Mouse (Mus musculus): ENCODE measurements around the gene Srcin1. TPM values are rescaled to one million over a fixed set of nuclear protein-coding genes. Genes with fewer than 3 reads are reported as not detected.

Srcin1 gene
- polyA plus RNA-seq, 1 experiment from 2014 or later, result 0.10 TPM

DNA sequence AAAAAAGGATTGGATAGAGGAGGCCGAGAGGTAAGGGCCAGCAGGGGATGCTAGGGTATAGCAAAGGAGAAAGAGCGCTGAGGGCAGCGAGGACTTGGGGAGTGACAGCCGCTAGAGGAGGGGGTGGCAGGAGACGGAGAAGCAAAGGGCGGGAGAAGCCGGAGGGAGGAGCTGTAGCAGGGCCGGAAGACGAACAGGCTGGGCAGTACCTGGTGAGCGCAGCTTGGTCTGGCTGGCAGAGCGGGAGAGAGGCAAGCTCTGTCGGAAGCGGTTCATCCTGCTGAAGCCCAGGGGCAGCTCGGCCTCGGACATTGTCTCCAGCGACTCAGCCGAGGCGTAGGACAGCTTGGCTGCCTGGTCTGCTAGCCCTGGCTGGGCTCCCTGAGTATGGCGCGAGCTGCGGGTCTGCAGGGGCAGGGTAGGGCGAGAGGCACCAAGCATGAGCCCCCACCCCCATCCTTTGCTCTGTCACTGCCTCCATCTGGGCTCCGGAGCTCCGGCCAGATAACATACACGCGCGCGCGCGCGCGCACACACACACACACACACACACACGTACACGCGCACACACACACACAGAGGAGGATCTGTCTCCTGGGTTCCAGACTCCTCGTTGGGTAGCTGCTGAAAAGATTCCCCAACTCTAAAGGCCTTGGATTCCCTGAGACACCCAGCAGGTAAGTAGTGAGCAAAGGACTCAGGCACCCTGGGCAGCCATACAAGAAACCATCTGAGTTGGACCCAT lies 39.0 kb downstream of the Srcin1 start:
- WGBS (ENCODE audit: insufficient replicate concordance), result under 1% methylated on average over 36 of the region's 36 CpGs
- no peaks in the 10 kb centered on the region for H3K36me3 ChIP-seq
- no peak overlapping the region for H3K27ac ChIP-seq
- peak overlapping the region; percentile 52 for H3K4me2 ChIP-seq
- no peak for ATAC-seq
- H3K4me3 ChIP-seq, result peak overlapping the region; percentile 26
- peaks cover 33% of the 10 kb centered on the region for H3K4me1 ChIP-seq
- H3K27me3 ChIP-seq (replicated peaks), result peaks cover 96% of the 10 kb centered on the region
- no peak overlapping the region for H3K9ac ChIP-seq
- no peaks in the 10 kb centered on the region for H3K9me3 ChIP-seq (replicated peaks)

GRCm38 (mm10) chr11:97536083-97536747 lies 39.8 kb downstream of the Srcin1 start:
- 12% methylated on average over 35 of the region's 35 CpGs for WGBS (ENCODE audit: insufficient replicate concordance)
- Histone ChIP-seq H3K4me1 (peaks cover 40% of the 10 kb centered on the region), H3K4me3 (peak overlapping the region; percentile 26; the same call in 1 of the 2 replicates), H3K27ac (no peak overlapping the region), H3K9ac (no peak overlapping the region), H3K4me2 (peak overlapping the region; percentile 52), H3K27me3 (replicated peaks) (peaks cover 98% of the 10 kb centered on the region), H3K36me3 (no peaks in the 10 kb centered on the region), H3K9me3 (replicated peaks) (no peaks in the 10 kb centered on the region)
- no peak for ATAC-seq

DNA sequence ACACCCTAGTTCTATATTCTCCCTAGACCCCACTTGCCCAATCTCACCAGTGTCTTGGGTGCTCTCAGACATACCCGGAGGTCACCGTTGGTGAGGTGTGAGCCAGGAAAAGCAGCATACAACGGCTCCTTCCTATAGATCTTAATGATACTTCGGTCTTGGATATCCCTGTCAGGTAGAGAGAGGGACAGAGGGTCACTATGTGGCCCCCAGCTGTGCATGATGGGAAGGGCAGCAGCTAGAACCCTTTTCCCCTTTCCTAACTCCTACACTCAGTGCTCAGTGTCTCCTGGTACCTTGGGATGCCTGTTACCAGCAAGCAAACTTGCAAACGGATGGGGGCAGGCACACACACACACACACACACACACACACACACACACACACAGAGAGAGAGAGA lies 40.3 kb downstream of the Srcin1 start:
- no peak for ATAC-seq
- no peak overlapping the region for H3K27ac ChIP-seq
- H3K27me3 ChIP-seq (replicated peaks), result peaks cover 98% of the 10 kb centered on the region
- WGBS (ENCODE audit: insufficient replicate concordance), result 38% methylated on average over 5 of the region's 5 CpGs
- H3K4me3 ChIP-seq, result no peak overlapping the region
- no peak overlapping the region for H3K9ac ChIP-seq
- no peak overlapping the region for H3K4me2 ChIP-seq
- peaks cover 40% of the 10 kb centered on the region for H3K4me1 ChIP-seq
- no peaks in the 10 kb centered on the region for H3K9me3 ChIP-seq (replicated peaks)
- H3K36me3 ChIP-seq, result no peaks in the 10 kb centered on the region

GRCm38 (mm10) chr11:97535308-97535630 lies 40.7 kb downstream of the Srcin1 start:
- Histone ChIP-seq H3K4me3 (no peak overlapping the region), H3K9ac (no peak overlapping the region), H3K36me3 (no peaks in the 10 kb centered on the region), H3K9me3 (replicated peaks) (no peaks in the 10 kb centered on the region), H3K27me3 (replicated peaks) (peaks cover 99% of the 10 kb centered on the region), H3K4me1 (peaks cover 40% of the 10 kb centered on the region), H3K27ac (no peak overlapping the region), H3K4me2 (peak overlapping the region; percentile 42; the same call in 1 of the 2 replicates)
- WGBS (ENCODE audit: insufficient replicate concordance), result 21% methylated on average over 5 of the region's 5 CpGs
- ATAC-seq, result no peak

- Histone ChIP-seq H3K4me1 (peaks cover 40% of the 10 kb centered on the region), H3K27ac (no peak overlapping the region), H3K36me3 (no peaks in the 10 kb centered on the region), H3K9ac (no peak overlapping the region), H3K9me3 (replicated peaks) (no peaks in the 10 kb centered on the region), H3K4me2 (peak overlapping the region; percentile 42), H3K4me3 (peak overlapping the region; percentile 30), H3K27me3 (replicated peaks) (peaks cover 99% of the 10 kb centered on the region)
- ATAC-seq, result no peak
- WGBS (ENCODE audit: insufficient replicate concordance), result 1% methylated on average over 95 of the region's 95 CpGs
These were observed 41.3 kb downstream of the Srcin1 start for GRCm38 (mm10) chr11:97534442-97535307.

DNA sequence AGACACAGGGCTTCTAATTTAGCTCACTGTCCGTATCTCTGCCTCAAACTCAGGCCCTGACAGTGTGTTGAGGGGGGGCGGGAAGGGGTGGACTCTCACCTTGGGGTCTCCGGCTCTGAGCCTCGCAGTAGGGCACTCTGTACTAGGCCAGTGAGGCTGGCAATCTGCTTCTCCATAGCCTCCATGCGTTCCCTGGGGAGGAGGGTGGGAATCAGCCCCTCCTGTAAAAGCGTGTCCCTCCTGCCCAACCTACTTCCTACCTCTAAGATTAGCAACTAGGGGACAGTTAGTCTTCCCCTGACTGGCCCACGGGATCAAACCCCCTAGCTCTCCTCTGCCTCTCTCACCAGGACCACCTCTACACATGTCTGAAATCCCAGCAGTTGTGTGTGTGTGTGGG lies 42.3 kb downstream of the Srcin1 start:
- Histone ChIP-seq H3K9me3 (replicated peaks) (no peaks in the 10 kb centered on the region), H3K27me3 (replicated peaks) (peaks cover 99% of the 10 kb centered on the region), H3K27ac (no peak overlapping the region), H3K4me2 (no peak overlapping the region), H3K4me3 (no peak overlapping the region), H3K4me1 (peaks cover 40% of the 10 kb centered on the region), H3K9ac (no peak overlapping the region), H3K36me3 (no peaks in the 10 kb centered on the region)
- no peak for ATAC-seq
- WGBS (ENCODE audit: insufficient replicate concordance), result 11% methylated on average over 7 of the region's 7 CpGs

DNA sequence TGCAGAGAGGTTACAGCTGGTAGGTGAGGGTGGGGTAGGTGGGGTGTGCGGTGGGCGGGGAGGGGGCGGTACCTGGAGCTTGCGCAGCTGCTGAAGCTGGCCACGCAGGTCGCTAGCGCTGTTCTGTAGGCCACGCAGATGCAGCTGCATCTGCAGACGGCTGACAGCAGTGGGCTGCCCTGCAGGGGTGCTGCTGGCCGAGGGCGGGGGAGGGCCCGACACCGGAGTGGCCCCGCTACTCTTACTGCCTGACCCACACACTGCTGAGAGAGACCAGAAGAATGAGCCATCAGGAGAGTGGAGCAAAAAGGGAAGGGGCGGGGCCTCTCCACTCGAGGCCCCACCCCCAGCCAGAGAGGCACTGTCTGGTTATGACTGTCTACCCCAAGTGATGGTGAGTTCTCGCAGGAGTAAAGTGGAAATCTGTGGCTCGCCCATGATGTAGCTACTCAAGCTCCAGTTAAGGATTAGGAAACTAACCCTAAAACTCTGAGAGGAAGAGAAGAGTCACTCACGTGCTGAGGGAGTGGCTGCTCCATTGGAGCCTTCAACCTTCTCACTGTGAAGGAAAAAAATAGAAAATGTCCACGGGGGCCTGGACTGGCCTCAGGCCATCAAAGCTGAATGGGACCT lies 42.9 kb downstream of the Srcin1 start:
- ATAC-seq, result peak; percentile 40
- Histone ChIP-seq H3K27ac (no peak overlapping the region), H3K4me2 (peak overlapping the region; percentile 88), H3K36me3 (no peaks in the 10 kb centered on the region), H3K4me3 (peak overlapping the region; percentile 33), H3K4me1 (peaks cover 40% of the 10 kb centered on the region), H3K9me3 (replicated peaks) (no peaks in the 10 kb centered on the region), H3K27me3 (replicated peaks) (peaks cover 99% of the 10 kb centered on the region), H3K9ac (no peak overlapping the region)
- WGBS (ENCODE audit: insufficient replicate concordance), result 3% methylated on average over 20 of the region's 20 CpGs

DNA sequence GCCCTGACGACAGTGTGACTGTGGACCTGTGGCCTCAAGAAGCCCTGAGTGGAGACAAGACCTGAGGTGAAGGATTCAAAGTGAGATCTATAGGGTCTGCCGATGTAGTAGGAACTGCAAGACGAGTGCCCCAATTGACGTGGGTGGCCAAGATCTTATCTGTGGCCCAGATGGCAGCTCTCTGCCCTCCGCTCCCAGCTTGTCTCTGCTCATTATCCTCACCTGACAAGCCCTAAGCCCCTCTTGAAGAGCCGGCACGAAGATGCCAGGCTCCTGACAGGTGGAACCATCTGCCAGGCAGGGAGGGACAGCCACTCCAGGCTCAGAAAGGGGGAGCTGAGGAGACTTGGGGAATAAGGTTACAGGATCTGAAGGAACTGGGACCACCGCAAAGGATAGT lies 43.6 kb downstream of the Srcin1 start:
- WGBS (ENCODE audit: insufficient replicate concordance), result 13% methylated on average over 8 of the region's 8 CpGs
- Histone ChIP-seq H3K27me3 (replicated peaks) (peaks cover 94% of the 10 kb centered on the region), H3K4me3 (peak overlapping the region; percentile 60), H3K4me2 (peak overlapping the region; percentile 88), H3K36me3 (no peaks in the 10 kb centered on the region), H3K9ac (no peak overlapping the region), H3K27ac (no peak overlapping the region), H3K4me1 (peaks cover 40% of the 10 kb centered on the region), H3K9me3 (replicated peaks) (no peaks in the 10 kb centered on the region)
- no peak for ATAC-seq

DNA sequence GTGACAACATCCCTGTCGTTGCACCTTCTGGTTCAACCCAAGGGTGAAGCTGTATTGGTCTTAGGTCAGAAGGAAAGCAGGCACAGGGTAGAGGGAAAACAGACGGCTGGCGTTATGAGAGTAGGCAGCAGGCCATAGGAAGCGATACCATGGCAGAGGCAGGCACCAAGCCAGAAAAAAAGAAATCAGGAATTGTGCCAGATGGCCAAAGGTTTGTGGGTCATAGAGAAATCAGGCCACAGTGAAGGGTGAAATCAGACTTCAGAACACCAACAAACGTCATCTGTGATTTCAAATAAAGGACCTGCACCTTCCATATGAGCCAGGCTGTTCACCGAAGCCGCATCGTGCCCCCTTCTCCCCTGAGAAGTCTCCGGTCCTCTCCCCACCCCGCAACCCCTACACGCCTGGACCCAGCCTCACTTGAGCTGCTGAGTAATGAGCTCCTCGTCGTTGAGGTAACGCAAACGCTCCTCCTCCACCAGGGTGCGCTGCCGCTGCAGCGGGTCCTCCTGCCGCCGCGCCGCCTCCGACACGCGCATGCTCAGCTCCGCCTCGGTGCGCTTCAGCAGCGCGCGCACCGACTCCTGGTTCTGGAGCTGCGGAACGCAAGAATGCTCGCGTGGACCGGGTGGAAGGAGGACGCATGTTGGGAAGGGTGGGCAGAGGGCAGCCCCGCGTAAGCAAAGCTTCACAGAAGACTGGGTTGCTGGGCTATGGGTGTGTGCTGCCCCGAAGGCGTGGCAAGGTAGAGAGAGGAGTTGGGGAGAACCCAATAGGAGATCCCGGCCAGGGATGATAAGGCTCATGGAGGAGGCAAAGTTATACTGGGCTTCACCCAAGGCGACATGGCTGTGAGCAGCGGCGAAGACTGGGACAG lies 44.4 kb downstream of the Srcin1 start:
- Histone ChIP-seq H3K9me3 (replicated peaks) (no peaks in the 10 kb centered on the region), H3K27me3 (replicated peaks) (peaks cover 90% of the 10 kb centered on the region), H3K27ac (no peak overlapping the region), H3K4me1 (peaks cover 34% of the 10 kb centered on the region), H3K4me2 (peak overlapping the region; percentile 88), H3K4me3 (peak overlapping the region; percentile 60), H3K9ac (0 out of 2 replicates have a peak overlapping the region, but pooled peaks have one; percentile 47), H3K36me3 (no peaks in the 10 kb centered on the region)
- peak; percentile 66 for ATAC-seq
- 7% methylated on average over 46 of the region's 46 CpGs for WGBS (ENCODE audit: insufficient replicate concordance)

DNA sequence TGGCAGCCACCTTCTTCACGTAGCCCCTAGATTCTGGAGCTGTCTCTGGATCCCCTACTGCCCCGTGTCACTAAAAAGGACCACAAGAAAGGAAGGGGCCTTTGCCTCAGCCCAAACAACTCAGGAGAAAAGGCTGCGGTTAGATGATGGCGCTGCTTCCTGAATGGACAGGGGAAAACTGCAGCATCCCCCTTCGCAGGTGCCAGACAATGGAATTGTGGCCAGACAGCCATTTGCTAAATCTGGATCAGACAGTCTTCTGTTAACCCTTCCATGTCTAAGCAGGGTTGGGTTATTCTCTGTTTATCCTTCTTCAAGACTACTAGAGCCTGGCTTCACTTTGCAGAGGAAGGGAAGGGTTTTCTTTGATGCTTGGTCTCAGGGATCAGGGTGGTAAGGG lies 45.0 kb downstream of the Srcin1 start:
- Histone ChIP-seq H3K4me1 (peaks cover 31% of the 10 kb centered on the region), H3K9ac (no peak overlapping the region), H3K9me3 (replicated peaks) (no peaks in the 10 kb centered on the region), H3K27me3 (replicated peaks) (peaks cover 90% of the 10 kb centered on the region), H3K4me3 (no peak overlapping the region), H3K36me3 (no peaks in the 10 kb centered on the region), H3K27ac (no peak overlapping the region), H3K4me2 (no peak overlapping the region)
- WGBS (ENCODE audit: insufficient replicate concordance), result 36% methylated on average over 5 of the region's 5 CpGs
- no peak for ATAC-seq

DNA sequence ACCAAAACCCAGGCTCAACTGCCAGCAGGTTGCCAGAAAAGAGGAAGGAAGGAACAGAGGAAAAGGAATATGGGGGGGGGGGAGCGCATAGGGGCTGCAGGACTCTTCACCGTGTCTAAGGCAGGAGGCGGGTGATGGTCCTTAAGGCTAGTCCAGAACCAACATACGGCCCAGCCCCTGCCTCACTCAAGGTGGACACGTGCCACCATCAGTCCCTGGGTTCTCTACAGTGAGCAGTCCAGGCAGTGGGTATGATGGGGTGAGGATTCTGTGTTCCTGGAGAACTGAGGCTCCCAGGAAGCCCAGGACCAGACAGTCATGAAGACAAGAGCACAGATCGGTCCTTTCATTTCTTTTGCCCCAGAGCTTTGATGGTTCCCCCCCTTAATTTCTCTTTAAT lies 45.9 kb downstream of the Srcin1 start:
- ATAC-seq, result no peak
- WGBS (ENCODE audit: insufficient replicate concordance), result 54% methylated on average over 5 of the region's 6 CpGs
- Histone ChIP-seq H3K9ac (no peak overlapping the region), H3K4me2 (no peak overlapping the region), H3K4me1 (peaks cover 30% of the 10 kb centered on the region), H3K27ac (no peak overlapping the region), H3K36me3 (no peaks in the 10 kb centered on the region), H3K9me3 (replicated peaks) (no peaks in the 10 kb centered on the region), H3K4me3 (no peak overlapping the region), H3K27me3 (replicated peaks) (peaks cover 90% of the 10 kb centered on the region)

Measured in liver, embryonic 12.5 days (tissue).